Mouse (Mus musculus) midbrain, postnatal 0 days (tissue): ENCODE results near the gene 1110008P14Rik. TPM values are rescaled to one million over a fixed set of nuclear protein-coding genes. Genes with fewer than 3 reads are reported as not detected.

ENCODE experiments used
- ATAC-seq: fragments of 200-750 bp; cut with Nextera tagmentation; 2 replicates; pipeline ENCODE4 v1.8.0; 2017; ENCODE audit warnings: moderate number of reproducible peaks, mild to moderate bottlenecking, moderate TSS enrichment, moderate library complexity; ENCODE audit not compliant: low FRiP score
- DNase-seq: peaks from one replicate; pipeline ENCODE4 v3.0.0-alpha.2; 2015; ENCODE audit warnings: low spot score
- H3K27ac ChIP-seq: fragments of 300-500 bp; sonication (generic); 2 replicates; pipeline ENCODE4 v1.5.1; 2014; ENCODE audit warnings: low read depth, mild to moderate bottlenecking, low read length, mixed read lengths
- H3K27me3 ChIP-seq: fragments of 300-500 bp; sonication (generic); 2 replicates; pipeline ENCODE4 v1.6.1; 2014; ENCODE audit warnings: low read length, control low read depth, mixed read lengths; ENCODE audit not compliant: insufficient read depth
- H3K36me3 ChIP-seq: fragments of 300-500 bp; sonication (generic); 2 replicates; pipeline ENCODE4 v1.6.1; 2014; ENCODE audit warnings: low read length, control low read depth, mixed read lengths; ENCODE audit not compliant: insufficient read depth
- H3K4me1 ChIP-seq: fragments of 300-500 bp; sonication (generic); 2 replicates; pipeline ENCODE4 v1.6.1; 2014; ENCODE audit warnings: mild to moderate bottlenecking, control low read depth, antibody characterized with exemption, low read length, mixed read lengths; ENCODE audit not compliant: insufficient read depth
- H3K4me2 ChIP-seq: fragments of 300-500 bp; sonication (generic); 2 replicates; pipeline ENCODE4 v1.6.1; 2014; ENCODE audit warnings: low read depth, mild to moderate bottlenecking, low read length, mixed read lengths; ENCODE audit not compliant: poor library complexity, severe bottlenecking
- H3K4me3 ChIP-seq: fragments of 300-500 bp; sonication (generic); 2 replicates; pipeline ENCODE4 v1.5.1; 2014; ENCODE audit warnings: low read depth, mild to moderate bottlenecking, low read length, moderate library complexity
- H3K9ac ChIP-seq: fragments of 300-500 bp; sonication (generic); replicated peaks from 2 replicates; pipeline ENCODE4 v1.6.1; 2014; ENCODE audit warnings: mild to moderate bottlenecking, low read length, moderate library complexity, mixed read lengths; ENCODE audit not compliant: poor library complexity, severe bottlenecking
- H3K9me3 ChIP-seq: fragments of 300-500 bp; sonication (generic); 2 replicates; pipeline ENCODE4 v1.6.1; 2016; ENCODE audit warnings: low read length, control low read depth
- CTCF ChIP-seq: IDR thresholded peaks from 2 replicates; pipeline ENCODE4 v1.5.1; 2016; ENCODE audit warnings: antibody characterized with exemption, mild to moderate bottlenecking
- WGBS: fragments of 180-500 bp; shearing (Covaris S2); extraction: QIAGEN DNeasy Blood & Tissue Kit; methylation state at CpG from one replicate; pipeline ENCODE4 v1.1.7; 2014; 5-methylcytosine and 5-hydroxymethylcytosine counted together
- polyA plus RNA-seq: library from polyadenylated mRNA; unstranded; fragments of >200 nt; fragmentation: Nextera tagmentation; extraction: Ambion mirVana; gene quantifications from 2 replicates; pipeline ENCODE4 v1.2.1, GENCODE M21; 2015
- total RNA-seq: library from RNA; depleted of rRNA; stranded (reverse); fragments of >200 nt; gene quantifications from 2 replicates; pipeline ENCODE4 v1.2.3, GENCODE M21; 2014; rRNA removed

The 1110008P14Rik gene
- total and polyA plus RNA-seq, 2 experiments from 2014 or later: 198 to 450 TPM

DNA sequence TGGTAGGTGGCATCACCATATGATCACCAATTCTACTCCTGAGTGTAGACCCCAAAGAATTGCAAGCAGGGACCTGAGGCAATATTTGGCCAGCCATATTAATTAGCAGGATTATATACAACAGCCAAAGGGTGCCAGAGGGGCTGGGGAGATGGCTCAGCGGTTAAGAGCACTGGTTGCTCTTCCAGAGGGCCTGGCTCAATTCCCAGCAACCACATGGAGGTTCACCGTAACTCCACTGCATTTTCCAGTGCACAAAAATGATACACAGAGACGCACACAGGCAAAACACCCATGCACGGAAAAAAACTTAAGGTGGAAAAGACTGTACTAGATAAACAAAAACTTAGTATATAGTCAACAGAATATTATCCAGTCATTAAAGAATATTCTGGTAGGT is 54.5 kb downstream of the 1110008P14Rik start:
- ATAC-seq: no peak
- Histone ChIP-seq H3K9me3 (no peaks in the 10 kb centered on the region), H3K4me2 (no peak overlapping the region), H3K36me3 (peaks cover 24% of the 10 kb centered on the region), H3K4me3 (no peak overlapping the region), H3K27me3 (no peaks in the 10 kb centered on the region), H3K27ac (no peak overlapping the region), H3K9ac (no peak overlapping the region), H3K4me1 (peaks cover 10% of the 10 kb centered on the region)
- DNase-seq: no peak
- 75% methylated on average over 4 of the region's 4 CpGs for WGBS
- TF ChIP-seq CTCF: no peak

Other genes starting within 250 kb of the 1110008P14Rik start
- gene Prrc2b, start 230.9 kb downstream of the 1110008P14Rik start, total RNA-seq: 164 and 215 TPM in 2 replicates
- 51.5 and 65.9 TPM in 2 replicates for gene Prrc2b, start 230.9 kb downstream of the 1110008P14Rik start, polyA plus RNA-seq
- 48.6 and 48.9 TPM in 2 replicates for gene Pomt1, start 145.3 kb downstream of the 1110008P14Rik start, total RNA-seq
- 21.5 and 23.5 TPM in 2 replicates for gene Pomt1, start 145.3 kb downstream of the 1110008P14Rik start, polyA plus RNA-seq
- 138 and 142 TPM in 2 replicates for gene Uck1, start 121.8 kb downstream of the 1110008P14Rik start, total RNA-seq
- gene Uck1, start 121.8 kb downstream of the 1110008P14Rik start, polyA plus RNA-seq: 110 and 121 TPM in 2 replicates
- 57.4 and 68.8 TPM in 2 replicates for gene Golga2, start 94.6 kb downstream of the 1110008P14Rik start, total RNA-seq
- gene Golga2, start 94.6 kb downstream of the 1110008P14Rik start, polyA plus RNA-seq: 27.7 and 30.1 TPM in 2 replicates
- gene Swi5, start 93.9 kb downstream of the 1110008P14Rik start, total RNA-seq: 292 and 375 TPM in 2 replicates
- gene Swi5, start 93.9 kb downstream of the 1110008P14Rik start, polyA plus RNA-seq: 463 and 486 TPM in 2 replicates
- 63.7 and 81.8 TPM in 2 replicates for gene Ciz1, start 29.6 kb downstream of the 1110008P14Rik start, total RNA-seq
- gene Ciz1, start 29.6 kb downstream of the 1110008P14Rik start, polyA plus RNA-seq: 47.3 and 48.8 TPM in 2 replicates
- 170 and 186 TPM in 2 replicates for gene Dnm1, start 28.6 kb downstream of the 1110008P14Rik start, total RNA-seq
- gene Dnm1, start 28.6 kb downstream of the 1110008P14Rik start, polyA plus RNA-seq: 105 and 107 TPM in 2 replicates
- 0.57 TPM in 1 of 2 replicates, not detected in the other for gene Lcn2, start 6.3 kb upstream of the 1110008P14Rik start, total RNA-seq
- 0.35 and 0.44 TPM in 2 replicates for gene Lcn2, start 6.3 kb upstream of the 1110008P14Rik start, polyA plus RNA-seq
- gene Ptges2, start 14.0 kb upstream of the 1110008P14Rik start, total RNA-seq: 33.3 and 41.1 TPM in 2 replicates
- 56.2 and 62.3 TPM in 2 replicates for gene Ptges2, start 14.0 kb upstream of the 1110008P14Rik start, polyA plus RNA-seq
- 2.4 and 3.2 TPM in 2 replicates for gene Naif1, start 68.5 kb upstream of the 1110008P14Rik start, total RNA-seq
- 3.0 and 3.2 TPM in 2 replicates for gene Naif1, start 68.5 kb upstream of the 1110008P14Rik start, polyA plus RNA-seq
- gene Slc25a25, start 69.5 kb upstream of the 1110008P14Rik start, total RNA-seq: 60.6 and 69.2 TPM in 2 replicates
- gene Slc25a25, start 69.5 kb upstream of the 1110008P14Rik start, polyA plus RNA-seq: 52.0 and 53.4 TPM in 2 replicates
- gene Fam102a, start 153.4 kb upstream of the 1110008P14Rik start, total RNA-seq: 21.5 and 24.4 TPM in 2 replicates
- 6.8 and 7.2 TPM in 2 replicates for gene Fam102a, start 153.4 kb upstream of the 1110008P14Rik start, polyA plus RNA-seq
- gene Dpm2, start 188.9 kb upstream of the 1110008P14Rik start, total RNA-seq: 70.0 and 73.3 TPM in 2 replicates
- 135 and 143 TPM in 2 replicates for gene Dpm2, start 188.9 kb upstream of the 1110008P14Rik start, polyA plus RNA-seq
- gene Pip5kl1, start 192.9 kb upstream of the 1110008P14Rik start, total RNA-seq: 19.3 and 20.0 TPM in 2 replicates
- 16.5 and 26.5 TPM in 2 replicates for gene Pip5kl1, start 192.9 kb upstream of the 1110008P14Rik start, polyA plus RNA-seq
- 0.16 and 0.33 TPM in 2 replicates for gene 9430097D07Rik, start 193.7 kb upstream of the 1110008P14Rik start, total RNA-seq
- gene 9430097D07Rik, start 193.7 kb upstream of the 1110008P14Rik start, polyA plus RNA-seq: 0.69 and 0.82 TPM in 2 replicates
- gene St6galnac4, start 205.2 kb upstream of the 1110008P14Rik start, total RNA-seq: 50.9 and 51.1 TPM in 2 replicates
- gene St6galnac4, start 205.2 kb upstream of the 1110008P14Rik start, polyA plus RNA-seq: 38.0 and 38.6 TPM in 2 replicates
- gene St6galnac6, start 217.8 kb upstream of the 1110008P14Rik start, total RNA-seq: 113 and 166 TPM in 2 replicates
- gene St6galnac6, start 217.8 kb upstream of the 1110008P14Rik start, polyA plus RNA-seq: 42.1 and 45.2 TPM in 2 replicates
- 99.6 and 107 TPM in 2 replicates for gene Ak1, start 239.8 kb upstream of the 1110008P14Rik start, total RNA-seq
- gene Ak1, start 239.8 kb upstream of the 1110008P14Rik start, polyA plus RNA-seq: 114 and 133 TPM in 2 replicates